Mouse (Mus musculus): ENCODE results near the gene Irf2bp2. TPM values are rescaled to one million over a fixed set of nuclear protein-coding genes. Genes with fewer than 3 reads are reported as not detected.
A peak's percentile ranks its signal among the peaks of the same experiment; 100 is the strongest.
"Not testable (repeated sequence)": the region's sequence is repeated elsewhere in the genome, so short reads cannot be mapped to it uniquely, and the experiment has no call there.

The Irf2bp2 gene
- polyA plus RNA-seq, 1 experiment: 42.0 TPM

- 56% methylated on average over 5 of the region's 5 CpGs for WGBS
- DNase-seq: no peak
- H3K4me3 ChIP-seq (replicated peaks; ENCODE audit: insufficient read depth, low read depth, low read length): no peak overlapping the region
- TF ChIP-seq POLR2A (IDR thresholded peaks at IDR 0.05; ENCODE audit: borderline replicate concordance, insufficient read depth, low read length) (no peak), CTCF (IDR thresholded peaks at IDR 0.05; ENCODE audit: borderline replicate concordance, insufficient read depth, low read depth, low read length) (no peak)
- no peak overlapping the region for H3K27ac ChIP-seq (ENCODE audit: insufficient read depth, low read length)
- no peaks in the 10 kb centered on the region for H3K27me3 ChIP-seq (ENCODE audit: control insufficient read depth, insufficient read depth, low read length)
- H3K4me1 ChIP-seq (ENCODE audit: control insufficient read depth, insufficient read depth, low read length): peaks cover 1% of the 10 kb centered on the region; the same call in 1 of the 2 replicates
Observed at GRCm38 (mm10) chr8:126601325-126601724, 7.5 kb upstream of the Irf2bp2 start.

- Histone ChIP-seq H3K27ac (ENCODE audit: insufficient read depth, low read length) (no peak overlapping the region), H3K4me1 (ENCODE audit: control insufficient read depth, insufficient read depth, low read length) (peaks cover 4% of the 10 kb centered on the region; the same call in 1 of the 2 replicates)
- WGBS: 23% methylated on average over 7 of the region's 7 CpGs
Observed at GRCm38 (mm10) chr8:126600816-126601243, 7.0 kb upstream of the Irf2bp2 start.

GRCm38 (mm10) chr8:126600388-126600787 lies 6.6 kb upstream of the Irf2bp2 start:
- WGBS: 83% methylated on average over 6 of the region's 6 CpGs
- H3K4me3 ChIP-seq (replicated peaks; ENCODE audit: insufficient read depth, low read depth, low read length); H3K4me1 ChIP-seq (ENCODE audit: control insufficient read depth, insufficient read depth, low read length); DNase-seq; H3K27ac ChIP-seq (ENCODE audit: insufficient read depth, low read length); H3K27me3 ChIP-seq (ENCODE audit: control insufficient read depth, insufficient read depth, low read length): not testable (repeated sequence)

More at GRCm38 (mm10) chr8:126600816-126601243, 7.0 kb upstream of the Irf2bp2 start:
- H3K4me3 ChIP-seq (replicated peaks; ENCODE audit: insufficient read depth, low read depth, low read length): no peak overlapping the region
- no peaks in the 10 kb centered on the region for H3K27me3 ChIP-seq (ENCODE audit: control insufficient read depth, insufficient read depth, low read length)
- no peak for DNase-seq
- TF ChIP-seq POLR2A (IDR thresholded peaks at IDR 0.05; ENCODE audit: borderline replicate concordance, insufficient read depth, low read length) (no peak), CTCF (IDR thresholded peaks at IDR 0.05; ENCODE audit: borderline replicate concordance, insufficient read depth, low read depth, low read length) (no peak)

GRCm38 (mm10) chr8:126599297-126599696 lies 5.5 kb upstream of the Irf2bp2 start:
- Histone ChIP-seq H3K27me3 (ENCODE audit: control insufficient read depth, insufficient read depth, low read length) (no peaks in the 10 kb centered on the region), H3K4me1 (ENCODE audit: control insufficient read depth, insufficient read depth, low read length) (peaks cover 10% of the 10 kb centered on the region; the same call in 1 of the 2 replicates), H3K27ac (ENCODE audit: insufficient read depth, low read length) (no peak overlapping the region), H3K4me3 (replicated peaks; ENCODE audit: insufficient read depth, low read depth, low read length) (no peak overlapping the region)
- 94% methylated on average over 4 of the region's 4 CpGs for WGBS
- no peak for TF ChIP-seq POLR2A (IDR thresholded peaks at IDR 0.05; ENCODE audit: borderline replicate concordance, insufficient read depth, low read length)
- no peak for TF ChIP-seq CTCF (IDR thresholded peaks at IDR 0.05; ENCODE audit: borderline replicate concordance, insufficient read depth, low read depth, low read length)
- DNase-seq: no peak

- TF ChIP-seq POLR2A (IDR thresholded peaks at IDR 0.05; ENCODE audit: borderline replicate concordance, insufficient read depth, low read length) (no peak), CTCF (IDR thresholded peaks at IDR 0.05; ENCODE audit: borderline replicate concordance, insufficient read depth, low read depth, low read length) (no peak)
- no peak overlapping the region for H3K27ac ChIP-seq (ENCODE audit: insufficient read depth, low read length)
Observed at GRCm38 (mm10) chr8:126598218-126598617, 4.4 kb upstream of the Irf2bp2 start.

GRCm38 (mm10) chr8:126596721-126597120 lies 2.9 kb upstream of the Irf2bp2 start:
- TF ChIP-seq POLR2A (IDR thresholded peaks at IDR 0.05; ENCODE audit: borderline replicate concordance, insufficient read depth, low read length): no peak
- no peak for TF ChIP-seq CTCF (IDR thresholded peaks at IDR 0.05; ENCODE audit: borderline replicate concordance, insufficient read depth, low read depth, low read length)
- Histone ChIP-seq H3K27me3 (ENCODE audit: control insufficient read depth, insufficient read depth, low read length) (no peaks in the 10 kb centered on the region), H3K27ac (ENCODE audit: insufficient read depth, low read length) (no peak overlapping the region), H3K4me3 (replicated peaks; ENCODE audit: insufficient read depth, low read depth, low read length) (no peak overlapping the region), H3K4me1 (ENCODE audit: control insufficient read depth, insufficient read depth, low read length) (peaks cover 10% of the 10 kb centered on the region; the same call in 1 of the 2 replicates)
- no peak for DNase-seq
- 92% methylated on average over 5 of the region's 5 CpGs for WGBS

More at GRCm38 (mm10) chr8:126598218-126598617, 4.4 kb upstream of the Irf2bp2 start:
- 68% methylated on average over 12 of the region's 12 CpGs for WGBS
- DNase-seq: no peak
- Histone ChIP-seq H3K4me3 (replicated peaks; ENCODE audit: insufficient read depth, low read depth, low read length) (no peak overlapping the region), H3K4me1 (ENCODE audit: control insufficient read depth, insufficient read depth, low read length) (peaks cover 10% of the 10 kb centered on the region; the same call in 1 of the 2 replicates), H3K27me3 (ENCODE audit: control insufficient read depth, insufficient read depth, low read length) (no peaks in the 10 kb centered on the region)

- 18% methylated on average over 12 of the region's 12 CpGs for WGBS
- Histone ChIP-seq H3K27me3 (ENCODE audit: control insufficient read depth, insufficient read depth, low read length) (no peaks in the 10 kb centered on the region), H3K4me1 (ENCODE audit: control insufficient read depth, insufficient read depth, low read length) (peaks cover 10% of the 10 kb centered on the region; the same call in 1 of the 2 replicates), H3K4me3 (replicated peaks; ENCODE audit: insufficient read depth, low read depth, low read length) (no peak overlapping the region), H3K27ac (ENCODE audit: insufficient read depth, low read length) (peak overlapping the region; percentile 8; the same call in 1 of the 2 replicates)
- TF ChIP-seq CTCF (IDR thresholded peaks at IDR 0.05; ENCODE audit: borderline replicate concordance, insufficient read depth, low read depth, low read length) (no peak), POLR2A (IDR thresholded peaks at IDR 0.05; ENCODE audit: borderline replicate concordance, insufficient read depth, low read length) (no peak)
- peak; percentile 71 to 73 for DNase-seq
Observed at GRCm38 (mm10) chr8:126596097-126596634, 2.4 kb upstream of the Irf2bp2 start.
